Mouse (Mus musculus) testis, adult 2 months (tissue): ENCODE data around the gene Sptbn4.

Experiments
- CTCF ChIP-seq: fragments of 200-500 bp; IDR thresholded peaks from 2 replicates; pipeline ENCODE4 v1.5.1; 2012; ENCODE audit warnings: low read depth, mild to moderate bottlenecking, inconsistent platforms, low read length, moderate library complexity; ENCODE audit not compliant: control insufficient read depth, insufficient read depth, insufficient replicate concordance
- POLR2A ChIP-seq: fragments of 200-500 bp; IDR thresholded peaks from 2 replicates; pipeline ENCODE4 v1.6.1; 2012; ENCODE audit warnings: low read depth, mild to moderate bottlenecking, inconsistent platforms, low read length, moderate library complexity; ENCODE audit not compliant: control insufficient read depth

DNA sequence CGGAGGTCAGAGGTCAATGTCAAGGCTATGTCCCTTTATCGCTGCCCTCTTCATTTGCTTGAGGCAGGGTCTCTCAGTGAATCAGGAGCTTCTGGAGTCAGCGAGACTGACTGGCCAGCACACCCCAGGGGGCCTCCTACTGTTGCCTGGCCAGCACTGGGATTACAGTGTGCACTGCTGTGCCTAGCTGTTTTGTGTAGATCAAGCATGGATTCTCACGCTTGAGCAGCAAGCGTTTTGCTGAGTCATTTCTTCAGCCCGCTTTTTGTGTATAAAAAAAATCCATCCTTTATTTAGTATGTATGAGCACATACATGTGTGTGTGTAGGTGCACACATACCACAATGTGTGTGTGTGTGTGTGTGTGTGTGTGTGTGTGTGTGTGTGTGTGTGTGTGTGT lies 58.3 kb downstream of the Sptbn4 start:
- TF ChIP-seq CTCF (no peak), POLR2A (no peak)
